Mouse (Mus musculus) layer of hippocampus, adult 2 months (tissue): ENCODE measurements around the gene Fastkd5. TPM values are rescaled to one million over a fixed set of nuclear protein-coding genes. Genes with fewer than 3 reads are reported as not detected.
"Not testable (repeated sequence)": the region's sequence is repeated elsewhere in the genome, so short reads cannot be mapped to it uniquely, and the experiment has no call there.

Experiments
- DNase-seq, 2 experiments: peaks; one replicate each; pipeline ENCODE4 v3.0.0; 2022; ENCODE audit warnings: low spot score in 2 of 2
- H3K27ac ChIP-seq: fragments of 200-600 bp; 2 replicates; pipeline ENCODE4 v1.8.1; 2022
- H3K4me3 ChIP-seq: fragments of 200-600 bp; 2 replicates; pipeline ENCODE4 v1.8.1; 2022; ENCODE audit warnings: mild to moderate bottlenecking
- CTCF ChIP-seq: fragments of 200-600 bp; conservative IDR thresholded peaks from 2 replicates; pipeline ENCODE4 v1.8.1; 2022; ENCODE audit warnings: antibody characterized with exemption, mild to moderate bottlenecking, moderate library complexity
- total RNA-seq, 2 experiments: library from RNA; stranded (reverse); gene quantifications; 2 replicates each; pipeline ENCODE4 v1.2.3; 2021

Fastkd5 gene
- total RNA-seq, 2 experiments from 2014 or later, result 8.8 to 8.9 TPM

DNA sequence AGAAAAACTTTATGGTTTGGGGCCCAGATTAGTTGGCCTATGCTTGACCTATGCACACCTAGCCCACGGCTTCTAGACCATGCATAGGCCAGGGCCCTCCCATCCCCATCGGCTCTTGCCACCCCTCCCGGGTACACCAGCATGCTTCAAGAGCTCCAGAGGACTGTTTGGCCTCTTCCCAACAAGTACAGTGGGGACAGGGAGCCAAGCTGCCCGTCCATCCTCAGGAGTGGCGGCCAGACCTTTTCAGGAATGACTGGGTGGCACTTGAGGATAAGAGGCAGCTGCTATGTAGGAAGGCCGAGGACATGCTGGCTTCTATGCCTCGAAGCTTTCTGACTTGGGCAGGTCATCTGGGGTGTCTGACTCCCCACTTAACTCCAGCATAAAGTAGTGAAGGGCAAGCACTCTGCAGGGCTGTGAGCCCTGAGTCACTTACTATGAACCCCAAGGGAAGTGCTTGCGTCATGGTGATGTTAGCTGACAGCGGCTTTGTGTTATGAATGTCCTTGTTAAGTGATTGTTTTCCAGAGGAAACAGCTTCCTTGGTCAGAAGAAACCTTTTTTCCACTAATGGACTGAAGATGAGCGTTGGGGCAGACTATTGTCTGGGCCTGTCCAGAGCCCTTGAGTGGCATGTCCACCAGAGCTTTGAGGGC lies 45.8 kb downstream of the Fastkd5 start:
- H3K4me3 ChIP-seq, result no peak overlapping the region
- no peak for TF ChIP-seq CTCF
- peak overlapping the region; percentile 64; the same call in 1 of the 2 replicates for H3K27ac ChIP-seq
- DNase-seq, result no peak

DNA sequence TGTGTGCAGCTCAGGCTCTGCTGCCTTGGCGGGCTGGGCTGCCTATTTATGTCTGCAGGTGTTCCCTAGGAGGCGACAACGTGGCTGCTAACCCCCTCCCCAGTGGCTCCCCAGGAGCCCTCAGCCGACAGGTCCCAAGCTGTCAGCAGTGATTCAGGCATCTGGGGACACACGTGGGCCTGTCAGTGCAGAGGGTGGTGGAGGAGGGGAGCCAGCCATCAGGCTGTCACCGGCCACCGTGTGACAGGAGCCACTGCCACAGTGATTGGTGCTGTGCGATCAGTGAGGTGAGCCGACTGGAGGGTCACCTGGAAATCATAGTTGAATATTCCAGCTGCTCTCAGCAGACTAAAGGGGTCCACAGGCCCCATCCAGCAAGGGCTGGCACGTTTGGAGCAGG lies 47.3 kb downstream of the Fastkd5 start, which contains the start of gene Avp:
Gene Avp (minus strand): TSS at position 3 of the 400 bp plus-strand sequence.
- DNase-seq, result no peak
- Histone ChIP-seq H3K4me3 (no peak within 1 kb of the TSS), H3K27ac (no peak within 1 kb of the TSS)
- TF ChIP-seq CTCF, result no peak

DNA sequence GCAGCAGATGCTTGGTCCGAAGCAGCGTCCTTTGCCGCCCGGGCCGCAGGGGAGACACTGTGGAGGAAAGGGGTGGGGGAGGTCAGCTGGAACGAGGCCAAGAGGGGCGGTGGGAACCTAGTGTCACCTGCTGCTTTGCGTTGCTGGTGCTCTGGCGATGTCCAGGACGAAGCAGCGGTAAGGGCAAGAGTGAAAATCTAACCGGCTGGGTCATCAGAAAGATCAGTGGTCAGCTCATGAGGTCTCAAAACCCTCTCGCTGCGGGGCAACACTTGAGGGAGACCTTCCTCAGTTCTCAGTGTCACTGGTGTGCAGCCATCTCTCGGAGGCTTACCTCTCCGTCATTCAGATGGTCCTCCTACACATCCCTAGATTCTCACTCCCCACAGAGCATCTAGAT lies 48.6 kb downstream of the Fastkd5 start:
- H3K27ac ChIP-seq, result no peak overlapping the region
- H3K4me3 ChIP-seq, result peak overlapping the region; percentile 20; the same call in 1 of the 2 replicates
- DNase-seq, result no peak
- no peak for TF ChIP-seq CTCF

DNA sequence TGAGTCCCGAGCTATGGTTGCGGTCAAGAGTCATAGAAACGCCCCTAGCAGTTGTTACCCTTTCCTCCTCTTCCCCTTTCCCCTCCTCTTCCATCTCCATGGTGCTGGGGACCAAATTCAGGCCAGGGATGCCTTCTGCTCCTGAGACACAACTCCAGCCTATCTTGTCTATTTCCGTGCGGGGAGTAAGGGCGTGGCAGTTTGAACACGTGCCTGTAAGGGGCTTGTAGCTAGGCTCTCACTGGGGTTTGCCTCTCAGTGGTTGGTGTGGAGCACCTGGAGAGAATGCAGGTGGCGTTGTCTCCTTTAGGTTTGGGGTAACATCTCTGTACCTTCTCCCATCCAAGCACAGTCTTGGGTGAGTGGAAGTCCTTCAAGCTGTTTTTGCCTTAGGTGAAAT lies 50.0 kb downstream of the Fastkd5 start:
- no peak for TF ChIP-seq CTCF
- Histone ChIP-seq H3K27ac (no peak overlapping the region), H3K4me3 (no peak overlapping the region)
- DNase-seq, result no peak

DNA sequence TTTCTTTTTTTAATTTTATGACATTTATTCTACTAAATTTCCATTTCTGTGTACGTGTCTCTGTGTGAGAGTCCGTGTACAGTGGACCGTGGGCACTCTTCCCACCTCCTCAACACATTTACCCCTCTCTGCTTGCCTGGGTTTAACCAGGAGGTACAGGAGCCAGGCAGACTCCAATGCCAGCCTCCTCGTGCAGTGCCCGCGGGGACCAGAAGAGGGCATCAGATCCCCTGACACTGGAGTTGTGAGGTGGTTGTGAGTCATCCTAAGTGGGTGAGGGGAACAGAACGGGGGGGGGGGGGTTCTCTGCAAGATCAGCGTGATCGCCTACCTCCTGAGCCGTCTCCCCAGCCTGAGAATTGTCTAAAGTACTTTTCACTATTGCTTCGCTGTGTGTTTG lies 51.7 kb downstream of the Fastkd5 start:
- no peak overlapping the region for H3K27ac ChIP-seq
- H3K4me3 ChIP-seq, result no peak overlapping the region
- DNase-seq, result peak; percentile 32 to 85
- peak; percentile 76 for TF ChIP-seq CTCF

DNA sequence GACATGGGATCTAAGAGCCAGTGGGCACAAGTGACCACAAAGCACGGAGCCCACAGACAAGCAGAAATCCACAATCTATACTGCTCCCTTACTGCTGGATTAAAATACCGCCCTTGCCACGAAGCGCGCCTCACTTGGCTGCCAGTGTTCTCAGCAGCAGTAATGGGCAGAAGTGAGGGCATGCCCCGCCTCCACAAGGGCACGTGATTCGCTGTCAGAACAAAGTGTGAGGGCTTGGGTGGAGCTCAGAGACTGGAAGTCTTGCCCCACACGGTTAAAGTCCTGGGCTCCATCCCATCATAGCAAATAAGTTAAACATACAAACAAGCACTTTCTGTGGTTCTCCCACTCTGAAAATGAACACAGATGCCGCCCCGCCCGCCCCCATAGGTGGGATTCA lies 52.2 kb downstream of the Fastkd5 start:
- Histone ChIP-seq H3K4me3 (no peak overlapping the region), H3K27ac (no peak overlapping the region)
- no peak for TF ChIP-seq CTCF
- no peak for DNase-seq

DNA sequence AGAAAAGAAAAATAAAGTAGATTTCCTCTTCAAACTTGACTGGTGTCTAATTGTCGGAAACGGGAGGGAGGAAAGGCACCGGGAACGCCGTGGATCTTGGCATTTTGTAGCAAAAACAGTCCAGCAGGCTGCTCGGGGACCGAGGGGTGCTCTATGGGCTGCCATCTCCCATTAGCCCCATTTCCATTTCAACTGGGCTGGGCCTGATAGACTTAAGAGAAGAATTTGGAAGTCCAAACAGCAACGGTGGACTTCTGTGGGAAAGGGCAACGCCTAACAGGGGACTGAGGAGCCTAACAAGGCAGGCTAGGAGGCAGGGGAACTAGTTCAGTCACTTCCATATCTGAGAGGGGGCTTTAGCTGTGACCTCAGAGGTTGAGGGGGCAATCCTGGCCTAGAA lies 52.8 kb downstream of the Fastkd5 start:
- DNase-seq, result no peak
- TF ChIP-seq CTCF, result no peak
- no peak overlapping the region for H3K27ac ChIP-seq
- H3K4me3 ChIP-seq, result no peak overlapping the region

DNA sequence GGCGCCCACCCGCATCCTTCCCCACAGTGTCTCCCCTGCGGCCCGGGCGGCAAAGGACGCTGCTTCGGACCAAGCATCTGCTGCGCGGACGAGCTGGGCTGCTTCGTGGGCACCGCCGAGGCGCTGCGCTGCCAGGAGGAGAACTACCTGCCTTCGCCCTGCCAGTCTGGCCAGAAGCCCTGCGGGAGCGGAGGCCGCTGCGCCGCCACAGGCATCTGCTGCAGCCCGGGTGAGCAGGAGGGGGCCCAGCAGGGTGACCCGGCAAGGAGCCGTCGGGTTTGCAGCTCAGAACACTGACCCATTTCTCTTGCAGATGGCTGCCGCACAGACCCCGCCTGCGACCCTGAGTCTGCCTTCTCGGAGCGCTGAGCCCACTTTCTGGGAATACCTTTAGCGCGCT lies 53.3 kb downstream of the Fastkd5 start:
- H3K4me3 ChIP-seq, result peak overlapping the region; percentile 34; the same call in 1 of the 2 replicates
- DNase-seq, H3K27ac ChIP-seq: not testable (repeated sequence)

DNA sequence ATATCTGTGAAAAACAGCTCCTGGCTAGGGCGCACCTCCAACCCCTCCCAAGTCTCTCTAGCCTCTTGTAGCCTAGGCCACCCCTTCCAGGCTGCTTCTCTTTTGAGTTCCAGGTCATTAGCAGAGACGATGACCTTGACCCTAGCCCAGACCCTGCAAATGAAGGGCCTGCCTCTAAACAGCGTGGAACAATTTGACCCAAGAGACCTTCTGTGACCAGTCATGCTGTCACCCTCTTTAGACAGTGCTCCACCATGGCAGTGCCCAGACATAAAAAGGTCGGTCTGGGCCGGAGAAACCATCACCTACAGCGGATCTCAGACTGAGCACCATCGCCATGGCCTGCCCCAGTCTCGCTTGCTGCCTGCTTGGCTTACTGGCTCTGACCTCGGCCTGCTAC lies 54.0 kb downstream of the Fastkd5 start, which contains the start of gene Oxt:
Gene Oxt (plus strand): TSS at position 301 of the 400 bp plus-strand sequence.
- peak within 1 kb of the TSS; percentile 34; the same call in 1 of the 2 replicates for H3K4me3 ChIP-seq

DNA sequence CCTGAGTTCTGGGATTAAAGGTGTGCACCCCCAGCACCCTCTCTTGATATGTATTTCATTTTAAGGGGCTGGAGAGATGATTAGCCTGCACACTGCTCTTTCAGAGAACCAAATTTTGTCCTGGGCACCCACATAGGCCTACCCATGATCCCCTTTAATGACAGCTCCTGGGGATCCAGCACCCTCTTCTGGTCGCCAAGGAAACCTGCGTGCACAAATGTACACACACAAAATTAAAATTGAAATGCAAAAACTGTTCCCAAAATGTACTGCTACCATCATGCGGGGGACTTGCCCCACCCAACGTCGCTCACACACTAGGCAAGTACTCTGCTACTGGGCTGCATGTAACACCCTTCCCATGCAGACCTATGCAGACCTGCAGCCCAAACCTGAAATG lies 54.9 kb downstream of the Fastkd5 start:
- DNase-seq, result no peak
- peak; percentile 28 for TF ChIP-seq CTCF
- no peak overlapping the region for H3K27ac ChIP-seq
- no peak overlapping the region for H3K4me3 ChIP-seq

More for the DNA sequence above, 54.0 kb downstream of the Fastkd5 start, which contains the start of gene Oxt:
- H3K27ac ChIP-seq, result no peak within 1 kb of the TSS
- DNase-seq, result no peak
- no peak for TF ChIP-seq CTCF

DNA sequence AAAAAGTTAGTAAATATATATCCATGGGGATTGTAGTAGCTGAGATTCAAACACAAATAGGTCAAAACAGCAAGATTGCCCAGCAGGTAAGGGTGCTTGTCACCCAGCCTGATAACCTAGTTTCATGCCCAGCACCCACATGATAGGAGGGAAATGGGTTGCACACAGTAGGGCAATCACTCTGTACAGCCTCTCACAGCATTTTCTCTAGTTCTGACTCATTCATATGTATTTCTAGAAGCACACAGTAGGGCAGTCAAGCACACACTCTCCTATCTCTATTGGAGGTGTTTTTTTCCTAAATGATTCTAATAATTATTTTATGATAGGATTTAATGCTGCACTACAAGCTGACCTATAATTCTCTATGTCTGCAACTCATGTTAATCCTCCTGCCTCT lies 59.9 kb downstream of the Fastkd5 start:
- H3K4me3 ChIP-seq, result no peak overlapping the region
- no peak overlapping the region for H3K27ac ChIP-seq
- no peak for DNase-seq
- no peak for TF ChIP-seq CTCF

DNA sequence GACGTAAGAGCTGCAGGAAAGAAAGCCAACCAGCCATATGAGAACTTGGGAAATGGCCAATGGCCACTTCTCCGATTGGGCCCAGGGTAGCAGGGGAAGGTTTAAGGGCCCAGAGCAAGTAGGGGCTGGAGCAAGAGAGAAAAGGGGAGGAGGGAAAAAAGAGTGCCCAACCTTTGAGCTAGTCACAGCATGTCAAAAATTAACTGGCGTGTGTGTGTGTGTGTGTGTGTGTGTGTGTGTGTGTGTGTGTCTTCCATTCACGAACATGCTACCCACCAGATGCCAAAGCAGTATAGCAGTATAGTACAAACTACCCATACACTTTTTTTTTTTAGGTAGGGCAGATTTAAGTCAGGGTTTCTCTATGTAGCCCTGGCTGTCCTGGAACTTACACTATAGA lies 60.9 kb downstream of the Fastkd5 start:
- no peak for TF ChIP-seq CTCF

DNA sequence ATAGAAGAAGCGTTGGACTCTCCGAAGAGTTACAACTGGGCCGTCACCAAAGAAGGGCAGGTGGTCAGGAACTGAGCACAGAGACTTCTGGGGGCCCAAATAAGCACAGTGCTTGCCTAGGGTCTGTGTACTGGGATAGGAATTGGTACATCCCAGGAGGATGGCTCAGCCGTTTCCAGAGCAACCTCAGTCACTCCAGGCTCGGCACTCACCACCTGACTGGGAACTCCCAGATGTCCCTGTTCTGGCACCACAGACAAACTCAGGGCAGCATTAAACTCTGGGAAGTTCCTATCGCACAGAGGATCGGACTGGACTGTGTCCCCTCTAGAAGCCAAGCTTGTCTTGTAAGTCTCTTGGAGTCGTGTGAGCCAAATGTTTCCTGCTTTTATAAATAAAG lies 64.8 kb downstream of the Fastkd5 start:
- Histone ChIP-seq H3K27ac (peak overlapping the region; percentile 97; the same call in 1 of the 2 replicates), H3K4me3 (peak overlapping the region; percentile 63)
- TF ChIP-seq CTCF, result no peak
- DNase-seq, result peak; percentile 38 to 59

More for the DNA sequence above, 60.9 kb downstream of the Fastkd5 start:
- Histone ChIP-seq H3K4me3 (no peak overlapping the region), H3K27ac (no peak overlapping the region)
- no peak for DNase-seq

DNA sequence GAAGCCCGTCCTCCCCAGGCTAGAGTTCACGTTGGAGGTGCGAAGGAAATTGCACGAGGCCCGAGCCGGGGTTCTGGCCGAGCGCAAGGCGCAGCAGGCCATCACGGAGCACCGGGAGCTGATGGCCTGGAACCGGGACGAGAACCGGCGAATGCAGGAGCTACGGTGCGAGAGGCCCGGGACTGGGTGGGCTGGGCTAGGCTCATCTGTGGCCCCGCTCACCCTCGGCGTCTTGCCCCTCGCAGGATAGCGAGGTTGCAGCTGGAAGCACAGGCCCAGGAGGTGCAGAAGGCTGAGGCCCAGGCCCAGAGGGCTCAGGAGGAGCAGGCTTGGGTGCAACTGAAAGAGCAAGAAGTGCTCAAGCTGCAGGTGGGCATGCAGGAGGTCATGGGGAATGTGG lies 65.8 kb downstream of the Fastkd5 start:
- TF ChIP-seq CTCF, result no peak
- peak overlapping the region; percentile 97 for H3K27ac ChIP-seq
- peak overlapping the region; percentile 63 for H3K4me3 ChIP-seq
- no peak for DNase-seq

Other genes starting within 250 kb of the Fastkd5 start
- 1 to 10 TPM; 6.6 to 7.5 TPM for gene Cpxm1, start 232.5 kb downstream of the Fastkd5 start, total RNA-seq
- gene Gm28372, start 224.8 kb downstream of the Fastkd5 start, total RNA-seq, result not detected
- not detected for gene 1700020A23Rik, start 224.8 kb downstream of the Fastkd5 start, total RNA-seq
- gene Tmem239, start 223.5 kb downstream of the Fastkd5 start, total RNA-seq, result not detected
- gene Vps16, start 205.7 kb downstream of the Fastkd5 start, total RNA-seq, result 100 to 1,000 TPM in 1 of 2 experiments, 10 to 100 TPM in 1; 91.3 to 104 TPM
- 10 to 100 TPM; 23.0 to 27.3 TPM for gene Pced1a, start 205.3 kb downstream of the Fastkd5 start, total RNA-seq
- gene Ptpra, start 179.7 kb downstream of the Fastkd5 start, total RNA-seq, result 100 to 1,000 TPM; 326 to 341 TPM
- 10 to 100 TPM; 82.5 to 86.7 TPM for gene Mrps26, start 66.3 kb downstream of the Fastkd5 start, total RNA-seq
- gene Oxt, start 53.9 kb downstream of the Fastkd5 start, total RNA-seq, result not detected
- gene Avp, start 47.5 kb downstream of the Fastkd5 start, total RNA-seq, result 1 to 10 TPM; 2.1 to 2.6 TPM
- 10 to 100 TPM; 11.0 to 11.7 TPM for gene Ubox5, start within 50 bp of the Fastkd5 start, total RNA-seq
- 100 to 1,000 TPM; 185 to 196 TPM for gene Lzts3, start 12.8 kb upstream of the Fastkd5 start, total RNA-seq
- 10 to 100 TPM; 97.6 to 98.1 TPM for gene Ddrgk1, start 34.6 kb upstream of the Fastkd5 start, total RNA-seq
- 10 to 100 TPM; 36.0 to 36.8 TPM for gene Itpa, start 37.6 kb upstream of the Fastkd5 start, total RNA-seq
- under 1 TPM; 0.61 to 0.66 TPM for gene Slc4a11, start 67.5 kb upstream of the Fastkd5 start, total RNA-seq